9 mouse cellular contexts compared by ENCODE assay signal in the genomic region with DNA sequence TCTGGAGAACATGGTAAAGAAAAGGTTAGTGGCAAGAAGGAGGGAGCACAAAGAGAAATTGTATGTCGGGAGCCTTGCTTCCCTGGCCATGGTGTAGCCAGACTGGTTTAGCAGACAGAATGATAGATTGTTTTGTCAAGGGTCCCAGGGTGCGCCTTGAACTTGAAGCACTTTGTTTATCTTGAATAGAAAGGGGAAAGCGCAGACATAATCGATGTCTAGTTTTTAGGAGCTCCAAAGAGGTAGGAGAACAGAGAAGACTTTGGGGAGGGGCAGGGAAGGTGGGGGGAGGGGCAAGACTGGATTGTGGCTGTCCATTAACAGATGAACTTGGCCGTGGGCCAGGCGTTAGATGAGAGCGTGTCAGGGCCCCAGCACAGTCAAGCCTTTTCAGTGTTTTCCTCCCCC. TPM values are rescaled to one million over a fixed set of nuclear protein-coding genes. Genes with fewer than 3 reads are reported as not detected.
DNase-seq lines count a peak whose midpoint lies in the region; ATAC-seq lines count a peak whose summit lies in the region.
"Had no signal": no experiment of that assay in that cellular context is flagged by ENCODE, and none has a peak within 500 bp of the region (broad histone marks: within the 10 kb centered on the region; RNA-seq: fewer than 3 reads in every experiment).

No protein-coding gene starts in this region.

- no peak overlapping the region for H3K4me3 ChIP-seq in limb, embryonic 15.5 days
- no peak overlapping the region for H3K4me3 ChIP-seq in stomach, embryonic 16.5 days (replicated peaks; ENCODE audit: low read length)

- 22% methylated on average over 7 of the region's 7 CpGs for WGBS in limb, embryonic 15.5 days
- 5% methylated on average over 7 of the region's 7 CpGs for WGBS in stomach, embryonic 16.5 days

- H3K27me3 ChIP-seq in limb, embryonic 15.5 days, result no peaks in the 10 kb centered on the region
- H3K27me3 ChIP-seq in stomach, embryonic 16.5 days (ENCODE audit: control insufficient read depth, insufficient read depth, low read length), result no peaks in the 10 kb centered on the region

- no peaks in the 10 kb centered on the region for H3K9me3 ChIP-seq in limb, embryonic 15.5 days
- no peaks in the 10 kb centered on the region for H3K9me3 ChIP-seq in stomach, embryonic 16.5 days (replicated peaks; ENCODE audit: control insufficient read depth, low read length)

- no peaks in the 10 kb centered on the region for H3K36me3 ChIP-seq in limb, embryonic 15.5 days
- no peaks in the 10 kb centered on the region for H3K36me3 ChIP-seq in stomach, embryonic 16.5 days (ENCODE audit: control insufficient read depth, insufficient read depth, low read length)

- H3K9ac ChIP-seq in limb, embryonic 15.5 days, result no peak overlapping the region
- no peak overlapping the region for H3K9ac ChIP-seq in stomach, embryonic 16.5 days (ENCODE audit: low read length)

- peak overlapping the region; percentile 76 for H3K27ac ChIP-seq in limb, embryonic 15.5 days
- peak overlapping the region; percentile 86 for H3K27ac ChIP-seq in stomach, embryonic 16.5 days (ENCODE audit: low read length)

- peaks cover 74% of the 10 kb centered on the region for H3K4me1 ChIP-seq in limb, embryonic 15.5 days
- H3K4me1 ChIP-seq in stomach, embryonic 16.5 days (ENCODE audit: control insufficient read depth, insufficient read depth, low read length), result peaks cover 61% of the 10 kb centered on the region

- peak overlapping the region; percentile 4; the same call in 1 of the 2 replicates for H3K4me2 ChIP-seq in limb, embryonic 15.5 days
- peak overlapping the region; percentile 29; the same call in 1 of the 2 replicates for H3K4me2 ChIP-seq in stomach, embryonic 16.5 days (ENCODE audit: low read depth, low read length)

- DNase-seq in cerebellum, postnatal 10 days, result peak; percentile 74 to 79
- DNase-seq in cerebellum, adult 18-20 months, result no peak
- peak; percentile 68 to 79 for DNase-seq in spleen, postnatal 4 days (ENCODE audit: low spot score in 2 of 2)
- no peak for DNase-seq in spleen, postnatal 36 days (ENCODE audit: low spot score in 2 of 2)
- DNase-seq in layer of hippocampus, postnatal 10 days (ENCODE audit: low spot score in 2 of 2), result no peak
- no peak for DNase-seq in cerebellum, adult 9-10 months

- no peak for ATAC-seq in limb, embryonic 15.5 days (ENCODE audit: insufficient number of reproducible peaks, low FRiP score, low TSS enrichment, low read depth)
- peak; percentile 79 for ATAC-seq in stomach, embryonic 16.5 days (ENCODE audit: insufficient read depth, low FRiP score)

RNA-seq across cellular contexts. Expression of gene Bcl11a, which starts 22.0 kb away (rescaled TPM):
- 52.1 and 60.9 TPM in 2 replicates for polyA plus RNA-seq in limb, embryonic 15.5 days (2015; fragmentation: Nextera tagmentation; extraction: Ambion mirVana)
- polyA plus RNA-seq in stomach, embryonic 16.5 days (2015; fragmentation: Nextera tagmentation; extraction: Ambion mirVana), result 24.9 and 25.5 TPM in 2 replicates
- total RNA-seq in layer of hippocampus, postnatal 10 days (2021), result 100 to 1,000 TPM; 159 to 162 TPM

RNA-seq across cellular contexts. Expression of gene A830031A19Rik, which starts 25.0 kb away (rescaled TPM):
- 0.20 TPM in 1 of 2 replicates, not detected in the other for polyA plus RNA-seq in limb, embryonic 15.5 days (2015; fragmentation: Nextera tagmentation; extraction: Ambion mirVana)
- not detected in 2 replicates for polyA plus RNA-seq in stomach, embryonic 16.5 days (2015; fragmentation: Nextera tagmentation; extraction: Ambion mirVana)
- 1 to 10 TPM in 1 of 2 experiments, not detected in 1; 1.2 TPM for total RNA-seq in layer of hippocampus, postnatal 10 days (2021)
- total RNA-seq: liver, adult 2 months had no signal
- polyA plus RNA-seq: liver, adult 2 months had no signal

Comparison
In these comparisons a context has a peak if more than half of its experiments do, and no peak if none do; other contexts are left out.
1. DNase-seq: peak in cerebellum, postnatal 10 days (2 of 2) and spleen, postnatal 4 days (2 of 2); none in cerebellum, adult 18-20 months (0 of 2), spleen, postnatal 36 days (0 of 2), layer of hippocampus, postnatal 10 days (0 of 2) and cerebellum, adult 9-10 months (single experiment).